Mouse (Mus musculus) CD4-positive, CD25-positive, alpha-beta regulatory T cell, adult 2 months (primary cell): ENCODE results near the gene Cdc73.
"Not testable (repeated sequence)": the region's sequence is repeated elsewhere in the genome, so short reads cannot be mapped to it uniquely, and the experiment has no call there.

ENCODE experiments used
- DNase-seq: peaks from one replicate; pipeline ENCODE4 v3.0.0-alpha.2; 2012; ENCODE audit warnings: low read depth, low spot score

The Cdc73 gene

GRCm38 (mm10) chr1:143702741-143703262, at the start of gene Cdc73:
Gene Cdc73 (minus strand): TSS chr1:143702893.
- DNase-seq: peak; percentile 95

GRCm38 (mm10) chr1:143745871-143746270, 43.2 kb upstream of the Cdc73 start:
- DNase-seq: no peak

GRCm38 (mm10) chr1:143742186-143742585, 39.5 kb upstream of the Cdc73 start:
- no peak for DNase-seq

- no peak for DNase-seq
Measured at GRCm38 (mm10) chr1:143741331-143741730, 38.6 kb upstream of the Cdc73 start.

- DNase-seq: no peak
Measured at GRCm38 (mm10) chr1:143740581-143740980, 37.9 kb upstream of the Cdc73 start.

GRCm38 (mm10) chr1:143739361-143740350, 37.0 kb upstream of the Cdc73 start:
- DNase-seq: peak; percentile 95

- peak; percentile 65 for DNase-seq
Measured at GRCm38 (mm10) chr1:143738811-143739210, 36.1 kb upstream of the Cdc73 start.

- no peak for DNase-seq
Measured at GRCm38 (mm10) chr1:143733914-143734410, 31.3 kb upstream of the Cdc73 start.

- DNase-seq: no peak
Measured at GRCm38 (mm10) chr1:143731691-143732090, 29.0 kb upstream of the Cdc73 start.

- DNase-seq: peak; percentile 68
Measured at GRCm38 (mm10) chr1:143730899-143731298, 28.2 kb upstream of the Cdc73 start.

- DNase-seq: no peak
Measured at GRCm38 (mm10) chr1:143727701-143728445, 25.2 kb upstream of the Cdc73 start.

- DNase-seq: no peak
Measured at GRCm38 (mm10) chr1:143724456-143725064, 21.9 kb upstream of the Cdc73 start.

GRCm38 (mm10) chr1:143716038-143716437, 13.3 kb upstream of the Cdc73 start, which contains the start of gene Glrx2:
Gene Glrx2 (plus strand): TSS chr1:143716338.
- not testable (repeated sequence) for DNase-seq

GRCm38 (mm10) chr1:143710627-143710976, 7.9 kb upstream of the Cdc73 start:
- DNase-seq: no peak

GRCm38 (mm10) chr1:143709966-143710626, 7.4 kb upstream of the Cdc73 start:
- DNase-seq: no peak

- no peak for DNase-seq
Measured at GRCm38 (mm10) chr1:143708361-143708760, 5.7 kb upstream of the Cdc73 start.

GRCm38 (mm10) chr1:143707006-143707405, 4.3 kb upstream of the Cdc73 start:
- no peak for DNase-seq

GRCm38 (mm10) chr1:143702141-143702740, 452 bp downstream of the Cdc73 start:
- DNase-seq: peak; percentile 49

GRCm38 (mm10) chr1:143701736-143702135, 957 bp downstream of the Cdc73 start:
- DNase-seq: no peak

- no peak for DNase-seq
Measured at GRCm38 (mm10) chr1:143684849-143685248, 17.8 kb downstream of the Cdc73 start.

- no peak for DNase-seq
Measured at GRCm38 (mm10) chr1:143681108-143681507, 21.6 kb downstream of the Cdc73 start.
